Mouse (Mus musculus) heart, adult 11 months (tissue): ENCODE data around the gene Abcc5.
"Not testable (repeated sequence)": the region's sequence is repeated elsewhere in the genome, so short reads cannot be mapped to it uniquely, and the experiment has no call there.

ENCODE experiments used
- DNase-seq: peaks from one replicate; pipeline ENCODE4 v3.0.0; 2022

Gene Abcc5

DNA sequence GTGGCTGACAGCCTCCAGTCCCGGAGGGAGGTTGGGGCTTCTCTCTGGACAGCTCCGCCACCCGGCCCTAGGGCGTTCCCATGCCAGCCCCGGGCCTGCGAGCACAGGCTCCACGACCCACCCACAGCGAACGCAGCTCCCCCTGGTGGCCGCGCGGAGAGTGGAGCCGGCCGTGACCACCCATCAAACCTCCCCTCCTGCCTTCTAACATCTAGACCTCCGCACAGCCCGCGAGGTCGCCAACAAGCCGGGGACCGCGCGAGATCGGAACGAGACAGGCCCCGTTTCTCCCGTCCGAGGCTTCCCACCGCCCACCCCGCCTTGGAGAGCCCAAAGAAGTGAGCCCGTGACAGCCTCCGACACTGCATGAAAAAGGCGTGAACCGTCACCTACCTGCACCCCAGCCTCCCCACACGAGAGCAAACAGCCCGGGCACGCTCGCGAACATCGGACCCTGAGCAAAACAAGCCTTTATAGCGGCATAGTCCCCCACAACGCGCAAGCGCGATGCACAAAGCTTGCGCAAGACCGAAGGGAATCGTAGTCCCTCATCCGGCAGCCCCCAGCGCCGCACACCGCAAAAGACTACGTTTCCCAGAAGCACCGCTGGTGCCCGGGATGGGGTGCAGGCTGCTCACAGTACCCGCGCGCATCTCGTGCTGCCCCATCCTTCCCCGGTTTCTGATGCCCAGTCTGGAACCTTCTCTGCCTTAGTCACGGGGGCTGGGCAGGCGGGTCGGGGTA, at the start of gene Abcc5:
Abcc5 (minus strand) TSS at position 540 of the 744 bp plus-strand sequence.
- DNase-seq = peak; percentile 100

DNA sequence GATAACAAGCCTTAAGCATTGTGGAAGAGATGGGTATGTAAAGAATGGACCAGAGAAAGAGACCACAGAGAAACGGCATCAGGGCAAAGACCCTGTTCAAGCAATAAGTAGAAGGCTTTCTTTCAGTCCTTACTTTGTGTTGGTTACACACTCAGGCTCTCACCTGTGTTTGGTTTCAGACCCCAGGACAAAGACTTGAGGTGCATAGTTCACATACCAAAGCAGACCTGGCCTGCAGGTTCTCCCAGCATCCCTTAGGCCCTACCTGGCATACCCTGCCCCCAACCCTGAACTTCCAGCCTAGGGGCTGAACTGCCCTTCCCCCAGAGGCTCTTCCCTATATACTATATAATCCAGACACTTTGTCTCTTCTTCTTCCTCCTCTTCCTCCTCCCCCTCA, 49.1 kb upstream of the Abcc5 start:
- DNase-seq = peak; percentile 68

DNA sequence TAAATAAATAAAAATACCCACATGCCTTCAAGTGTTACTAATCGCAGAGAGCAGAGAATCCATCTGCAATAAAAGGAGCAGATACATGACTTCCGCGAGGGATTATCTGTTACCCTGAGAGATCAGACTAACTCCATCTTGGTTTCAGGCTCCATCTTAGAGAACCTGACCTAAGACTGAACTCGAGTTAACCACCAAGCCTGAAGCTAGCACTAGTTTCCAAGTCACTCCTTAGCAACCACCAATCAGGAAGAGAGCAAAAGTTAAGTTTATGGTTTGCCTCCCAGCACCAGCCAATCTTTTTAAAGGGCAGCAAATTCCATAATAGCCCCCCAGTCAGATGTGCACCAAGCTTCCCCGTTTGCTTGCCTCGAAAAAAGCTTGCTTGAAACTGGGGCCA, 48.6 kb upstream of the Abcc5 start:
- no peak for DNase-seq

DNA sequence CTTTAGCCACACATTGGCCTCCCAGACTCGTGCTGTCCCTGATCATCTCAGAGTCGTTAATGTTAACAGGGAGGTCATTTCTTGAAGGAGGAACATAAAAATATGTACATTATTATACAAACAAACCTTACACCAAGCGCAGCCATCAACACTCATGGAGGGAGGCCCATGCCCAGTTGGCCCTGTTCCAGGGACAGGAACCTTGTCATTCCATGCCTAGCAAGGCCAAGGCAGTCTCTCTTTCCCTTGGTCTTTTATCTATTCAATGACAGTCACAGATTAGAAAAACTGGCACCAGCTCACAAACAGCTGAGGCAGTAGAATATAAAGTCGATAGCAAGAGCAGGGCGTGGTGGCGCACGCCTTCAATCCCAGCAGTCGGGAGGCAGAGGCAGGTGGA, 48.0 kb upstream of the Abcc5 start:
- peak; percentile 55 for DNase-seq

DNA sequence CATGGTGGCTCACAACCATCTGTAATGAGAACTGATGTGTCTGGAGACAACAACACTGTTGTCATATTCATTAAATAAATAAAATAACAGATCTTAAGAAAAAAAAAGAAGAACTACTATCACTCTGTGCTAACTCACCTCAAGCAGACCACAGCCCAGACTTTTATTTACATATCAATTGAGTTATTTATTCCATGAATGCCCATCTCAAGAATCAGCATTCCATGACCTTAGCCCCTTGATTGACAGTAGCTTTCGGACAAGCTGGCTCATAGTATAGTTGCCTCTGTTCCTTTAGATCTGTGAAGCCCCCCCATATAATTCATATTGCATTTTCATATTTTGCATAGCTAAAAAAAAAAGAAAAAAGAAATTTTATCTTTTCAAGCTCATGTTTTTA, 47.6 kb upstream of the Abcc5 start:
- peak; percentile 21 for DNase-seq

DNA sequence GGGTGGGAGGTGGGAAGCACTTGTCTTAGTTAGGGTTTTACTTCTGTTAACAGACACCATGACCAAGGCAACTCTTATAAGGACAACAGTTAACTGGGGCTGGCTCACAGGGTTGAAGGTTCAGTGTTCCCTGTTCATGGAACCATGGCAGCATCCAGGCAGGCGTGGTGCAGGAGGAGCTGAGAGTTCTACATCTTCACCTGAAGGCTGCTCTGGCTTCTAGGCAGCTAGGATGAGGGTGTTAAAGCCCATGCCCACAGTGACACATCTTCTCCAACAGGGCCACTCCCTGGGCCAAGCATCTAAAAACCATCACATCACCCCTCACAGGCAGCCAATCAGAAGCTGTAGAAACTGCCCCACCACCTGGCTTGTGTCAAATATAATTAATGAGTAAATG, 45.5 kb upstream of the Abcc5 start:
- peak; percentile 63 for DNase-seq

DNA sequence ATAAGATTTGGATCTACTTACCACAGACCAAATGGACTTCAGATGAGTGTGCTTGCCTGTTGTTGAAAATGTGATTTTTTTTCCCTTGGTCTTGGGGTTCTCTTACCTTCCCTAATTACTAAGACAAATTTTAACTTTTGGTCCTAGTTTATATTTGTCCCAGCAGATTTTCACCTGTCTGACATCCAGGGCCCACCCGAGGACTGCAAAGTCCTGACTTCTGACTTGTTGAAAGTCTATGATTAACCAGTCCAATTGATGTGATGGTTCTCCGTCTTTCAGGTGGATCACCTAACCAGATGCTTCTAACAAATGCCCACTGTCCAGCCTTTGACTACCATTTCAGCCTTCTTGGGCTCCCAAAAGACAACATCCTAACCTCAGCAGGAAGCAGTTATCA, 44.8 kb upstream of the Abcc5 start:
- peak; percentile 11 for DNase-seq

DNA sequence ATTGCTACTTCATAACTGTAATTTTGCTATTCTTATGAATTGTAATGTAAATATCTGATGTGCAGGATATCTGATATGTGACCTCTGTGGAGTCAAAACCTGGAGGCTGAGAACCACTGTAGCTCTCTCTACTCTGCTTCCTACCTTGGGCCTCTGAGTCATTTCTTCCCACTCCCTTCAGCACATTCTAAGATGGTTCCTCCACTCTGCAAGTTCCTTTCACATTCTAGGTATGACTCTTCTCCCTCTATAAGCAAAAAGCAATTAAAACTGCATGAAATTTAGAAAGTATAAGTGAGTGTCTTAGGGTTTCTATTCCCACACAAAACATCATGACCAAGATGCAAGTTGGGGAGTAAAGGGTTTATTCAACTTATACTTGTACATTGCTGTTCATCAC, 38.5 kb upstream of the Abcc5 start:
- DNase-seq = peak; percentile 36

DNA sequence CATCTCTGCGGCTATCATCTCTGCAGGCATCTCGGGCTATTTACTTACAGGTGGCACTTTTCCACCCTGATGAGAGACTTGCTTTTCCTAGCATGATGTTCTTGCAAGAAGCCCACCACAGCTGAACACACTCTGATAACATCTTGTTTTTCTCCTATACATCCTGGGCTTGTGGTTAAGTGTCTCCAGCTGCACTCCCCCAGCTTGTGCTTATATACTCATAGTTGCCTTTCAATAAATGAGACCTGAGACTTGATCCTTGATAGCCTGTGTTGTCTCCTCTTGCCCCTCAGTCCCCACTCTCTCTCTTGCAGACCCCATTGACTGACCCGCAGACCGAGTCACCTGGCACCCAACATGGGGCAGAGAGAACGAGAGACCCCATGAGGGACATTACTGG, 32.5 kb upstream of the Abcc5 start:
- DNase-seq = peak; percentile 51

DNA sequence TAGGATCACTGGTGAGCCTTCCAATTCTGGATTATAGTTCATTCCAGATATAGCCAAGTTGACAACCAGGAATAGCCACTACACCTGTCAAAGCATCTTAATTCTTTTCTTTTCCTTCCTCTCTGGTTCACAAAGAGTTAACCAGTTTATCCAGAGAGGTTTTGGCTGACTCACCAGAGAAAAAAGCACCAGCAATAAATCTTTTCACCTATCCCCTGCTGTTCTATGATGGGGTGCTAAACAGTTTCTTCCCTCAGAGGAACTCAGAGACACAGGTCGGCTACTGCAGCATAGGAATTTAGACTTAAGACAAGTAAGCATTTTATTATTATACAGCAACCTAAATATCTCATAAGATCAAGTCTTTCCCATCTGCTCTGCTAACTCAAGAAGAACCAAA, 29.9 kb upstream of the Abcc5 start:
- no peak for DNase-seq

DNA sequence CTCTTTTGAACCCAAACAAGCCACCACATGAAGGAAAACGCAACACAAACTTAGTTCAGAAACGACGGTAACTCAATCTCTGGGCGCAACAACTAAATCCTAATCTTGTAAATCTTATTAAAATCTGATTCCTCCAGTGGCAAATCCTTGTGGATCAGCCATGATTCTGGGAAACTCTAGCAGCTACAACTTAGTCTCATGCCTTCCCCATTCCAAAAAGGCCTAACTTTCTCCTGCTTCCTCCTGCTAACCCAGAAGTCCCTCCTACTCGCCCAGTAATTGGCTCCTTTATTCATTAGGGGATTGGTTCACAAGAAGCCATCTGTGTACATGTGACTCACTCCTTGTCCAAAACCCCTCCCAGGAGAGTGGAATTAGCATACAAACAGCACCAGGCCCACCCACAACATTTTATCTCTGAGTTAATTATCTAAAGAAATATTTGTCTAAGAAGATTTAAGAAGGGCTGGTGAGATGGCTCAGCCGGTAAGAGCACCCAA, 28.0 kb upstream of the Abcc5 start:
- DNase-seq = peak; percentile 14

DNA sequence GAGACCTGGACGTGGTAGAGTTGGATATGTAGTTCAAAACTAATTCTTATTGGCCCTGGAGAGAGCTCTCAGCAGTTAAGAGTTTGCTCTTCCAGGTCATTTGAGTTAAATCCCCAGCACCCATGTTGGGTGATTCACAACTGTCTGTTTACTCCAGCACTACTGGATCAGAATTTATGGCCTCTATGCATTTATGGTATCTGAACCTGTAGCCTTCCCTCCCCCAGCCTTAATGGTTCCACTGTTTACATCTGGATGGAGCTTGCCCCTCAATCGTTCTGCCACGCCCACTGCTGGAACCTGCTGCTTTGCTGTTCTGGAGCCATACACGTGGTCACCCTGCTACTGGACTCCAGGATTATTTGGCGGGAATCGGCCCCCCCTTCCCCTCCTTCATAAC, 25.6 kb upstream of the Abcc5 start:
- peak; percentile 73 for DNase-seq

DNA sequence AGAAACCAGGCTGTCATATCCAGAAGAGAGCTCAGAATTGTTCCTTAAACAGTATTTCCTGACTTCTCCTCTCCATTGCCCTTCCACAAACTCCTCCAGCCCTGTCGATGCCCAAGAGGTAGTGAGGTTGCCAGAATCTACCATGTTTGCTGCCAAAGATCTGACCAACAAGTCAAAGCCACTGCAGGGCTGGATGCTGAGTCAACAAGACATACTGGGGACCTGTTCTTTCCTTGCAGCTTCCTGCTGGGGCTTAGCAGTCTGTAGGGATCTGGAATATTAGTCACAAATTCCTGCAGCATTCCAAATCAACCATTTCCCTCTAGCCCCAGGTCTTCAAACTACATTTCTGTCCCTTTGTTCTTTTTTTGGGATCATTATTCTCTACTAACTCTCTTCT, 19.7 kb upstream of the Abcc5 start:
- peak; percentile 83 for DNase-seq

DNA sequence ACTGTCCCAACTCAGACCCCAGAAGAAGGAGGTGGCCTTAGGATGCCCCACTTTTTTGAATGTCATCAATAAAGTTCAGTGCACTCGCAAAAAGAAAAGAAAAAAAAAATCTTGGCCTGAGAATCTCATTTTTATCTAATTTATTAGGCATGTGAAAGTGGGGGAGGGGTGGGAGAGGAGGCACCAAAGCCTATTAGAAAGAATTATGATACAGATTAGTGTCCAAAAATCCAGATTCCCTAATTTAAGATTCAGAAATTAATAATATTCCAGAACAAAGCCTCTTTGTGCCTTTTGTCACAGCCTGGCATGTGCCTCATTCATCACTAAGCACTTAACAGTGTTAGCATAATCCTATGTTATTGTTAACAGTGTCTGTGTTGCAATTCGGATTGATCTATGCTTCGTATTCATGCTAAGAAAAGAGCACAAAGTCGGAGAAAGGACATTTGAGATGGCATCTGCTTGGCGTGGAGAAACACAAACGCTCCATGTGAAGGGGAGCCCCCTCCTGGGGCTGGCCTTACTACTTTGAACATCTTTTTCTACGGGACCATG, 18.7 kb upstream of the Abcc5 start:
- DNase-seq = no peak

DNA sequence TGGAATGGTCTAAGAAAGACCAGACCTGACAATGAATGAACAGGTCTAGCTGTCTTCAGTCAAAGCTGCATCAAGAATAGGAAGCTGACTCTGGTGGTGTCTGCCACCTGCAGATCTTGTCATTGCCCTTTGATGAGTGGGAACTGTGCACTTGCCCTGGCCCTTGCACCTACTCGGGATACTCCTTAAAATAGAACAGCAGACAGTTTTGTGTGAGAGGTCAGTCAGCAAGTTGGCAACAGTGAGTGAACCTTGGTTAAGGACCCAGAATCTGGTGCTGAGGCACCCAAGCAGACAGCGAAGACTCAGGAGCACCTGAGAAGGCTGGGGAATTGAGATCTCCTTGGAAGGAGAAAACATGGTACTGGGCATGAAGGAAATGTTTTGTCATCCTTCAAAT, 16.7 kb upstream of the Abcc5 start:
- peak; percentile 92 for DNase-seq

DNA sequence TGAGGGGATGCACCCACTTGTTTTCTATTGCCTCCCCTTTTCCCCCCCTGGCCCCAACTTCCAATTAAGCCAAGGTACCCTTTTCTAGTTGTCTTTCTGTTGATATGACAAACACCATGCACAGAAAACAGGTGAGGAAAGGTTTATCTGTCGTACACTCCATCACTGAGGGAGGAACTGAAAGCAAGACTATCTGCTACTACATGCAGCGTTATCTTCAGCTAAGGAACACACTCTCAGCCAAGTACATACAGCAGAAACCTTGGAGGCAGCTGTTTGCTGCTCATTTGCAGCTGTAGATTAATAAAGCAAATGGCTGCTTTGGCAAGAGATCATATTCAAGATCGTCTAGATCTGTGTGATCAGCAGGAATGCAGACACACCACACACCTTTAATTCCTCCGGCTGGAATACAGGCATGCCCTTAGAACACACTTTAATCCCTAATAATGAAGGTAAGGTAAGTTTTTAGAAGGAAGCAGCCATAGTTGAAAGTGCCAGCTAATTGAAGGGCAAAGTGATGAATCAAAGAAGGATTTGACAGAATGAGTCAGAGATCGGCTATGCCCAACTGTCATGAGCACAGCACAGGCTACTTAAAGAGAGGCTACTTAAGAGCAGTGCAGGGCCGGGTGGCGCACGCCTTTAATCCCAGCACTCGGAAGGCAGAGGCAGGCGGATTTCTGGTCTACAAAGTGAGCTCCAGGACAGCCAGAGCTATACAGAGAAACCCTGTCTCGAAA, 12.7 kb upstream of the Abcc5 start:
- DNase-seq = peak; percentile 51

DNA sequence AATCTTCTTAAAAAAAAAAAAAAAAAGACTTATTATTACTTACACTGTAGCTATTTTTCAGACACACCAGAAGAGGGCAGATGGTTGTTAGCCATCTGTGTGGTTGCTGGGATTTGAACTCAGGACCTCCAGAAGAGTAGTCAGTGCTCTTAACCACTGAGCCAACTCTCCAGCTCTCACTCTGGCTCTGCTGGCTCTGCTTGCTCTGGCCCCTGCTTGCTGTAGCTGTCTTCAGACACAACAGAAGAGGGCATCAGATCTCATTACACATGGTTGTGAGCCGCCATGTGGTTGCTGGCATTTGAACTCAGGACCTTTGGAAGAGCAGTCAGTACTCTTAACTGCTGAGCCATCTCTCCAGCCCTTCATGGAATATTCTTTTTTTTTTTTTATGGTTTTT, 11.9 kb upstream of the Abcc5 start:
- DNase-seq = not testable (repeated sequence)

DNA sequence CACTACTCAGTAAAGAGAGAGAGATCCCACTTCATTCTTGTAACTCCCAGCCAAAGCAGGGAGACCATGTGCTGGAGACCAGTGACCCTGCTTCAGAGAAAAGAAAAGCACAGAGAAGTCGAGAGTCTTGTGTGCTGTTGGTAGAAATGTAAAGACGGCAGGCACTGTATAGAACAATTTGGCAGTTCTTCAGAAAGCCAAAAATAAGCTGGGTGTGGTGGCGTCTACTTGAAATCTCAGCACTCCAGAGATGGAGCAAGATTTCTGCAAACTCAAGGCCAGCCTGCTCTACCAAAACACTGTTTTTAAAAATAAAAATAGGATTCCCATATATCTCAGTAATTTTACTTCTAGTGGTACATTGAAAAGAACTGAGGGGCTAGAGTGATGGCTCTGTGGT, 10.1 kb upstream of the Abcc5 start:
- DNase-seq = no peak

DNA sequence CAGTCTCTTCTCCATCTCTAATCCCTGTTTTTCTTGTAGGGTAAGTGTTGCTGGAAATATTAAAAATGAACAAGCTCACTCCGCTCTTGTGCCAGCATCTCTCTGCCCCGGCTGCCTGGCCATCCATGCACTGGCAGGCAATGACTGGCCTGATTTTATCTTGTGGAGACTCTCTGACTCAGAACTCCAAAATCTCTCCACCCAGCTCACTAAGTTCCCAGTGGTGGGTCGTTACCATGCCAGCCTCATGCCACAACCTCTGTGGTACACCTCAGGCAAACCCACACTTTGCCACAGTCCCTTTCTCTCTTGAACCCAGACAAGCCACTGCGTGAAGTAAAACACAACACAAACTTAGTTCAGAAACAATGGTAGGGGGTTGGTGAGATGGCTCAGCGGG, 3.1 kb upstream of the Abcc5 start:
- DNase-seq = peak; percentile 46

DNA sequence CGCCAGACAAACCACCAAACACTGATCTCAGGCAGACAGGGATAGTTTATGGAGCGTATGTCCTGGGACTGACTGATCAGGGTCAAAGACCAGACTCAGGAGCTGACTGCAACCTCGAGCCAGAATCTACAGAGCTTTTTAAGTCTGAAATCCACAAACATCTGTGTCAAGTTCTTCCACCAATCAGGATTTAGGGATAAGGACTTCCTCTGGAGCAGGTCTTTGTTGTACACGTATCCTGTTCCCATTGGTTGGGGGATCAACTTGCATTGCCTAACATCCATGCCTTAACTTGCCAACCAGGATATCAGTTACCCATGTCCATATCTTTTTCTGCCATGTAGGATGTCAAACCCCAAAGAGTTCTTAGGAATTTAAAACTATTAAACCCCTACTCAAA, 1.4 kb upstream of the Abcc5 start:
- peak; percentile 69 for DNase-seq

DNA sequence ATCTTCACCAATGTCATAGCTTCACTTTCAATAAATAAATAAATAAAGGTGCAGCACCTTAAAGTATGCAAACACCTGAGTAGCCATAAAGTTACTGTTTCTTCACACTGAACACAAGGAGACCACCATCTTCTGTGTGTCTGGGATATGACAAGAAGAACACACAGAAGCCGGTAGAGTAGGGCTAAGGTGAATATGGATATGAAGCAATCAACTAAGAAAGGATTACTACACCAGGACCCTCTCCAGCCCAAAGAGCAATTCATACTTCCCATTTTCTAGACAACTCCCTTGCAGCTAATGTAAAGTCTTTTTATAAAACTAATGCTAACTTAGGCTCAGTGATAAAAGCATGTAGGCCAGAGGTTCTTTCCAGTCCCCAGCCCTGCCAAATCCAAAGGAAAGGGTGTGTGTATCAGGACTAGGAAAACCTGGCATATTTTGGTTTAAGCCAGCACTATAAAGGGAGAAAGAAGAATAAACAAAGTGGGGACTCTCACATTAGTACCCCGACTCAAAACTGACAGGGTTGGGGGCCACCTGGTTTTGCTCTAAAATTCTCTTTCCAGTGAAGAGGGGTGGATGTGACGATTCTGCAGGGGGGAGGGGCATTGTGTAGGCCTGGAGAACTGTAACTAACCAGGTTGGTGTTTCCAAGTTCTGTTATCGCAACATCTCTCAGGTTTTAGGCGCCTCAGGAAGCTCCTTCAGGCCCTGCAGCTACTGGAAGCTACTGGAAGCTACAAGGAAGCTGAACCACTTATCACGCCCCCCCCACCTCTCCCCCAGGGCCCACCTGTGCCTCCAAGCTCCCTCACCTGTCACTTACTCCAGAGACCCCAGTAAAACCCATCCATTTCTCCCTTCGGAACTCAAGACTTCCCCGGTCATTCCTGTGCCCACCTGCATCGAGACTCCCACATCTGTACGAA, 1.2 kb downstream of the Abcc5 start:
- DNase-seq = peak; percentile 93

DNA sequence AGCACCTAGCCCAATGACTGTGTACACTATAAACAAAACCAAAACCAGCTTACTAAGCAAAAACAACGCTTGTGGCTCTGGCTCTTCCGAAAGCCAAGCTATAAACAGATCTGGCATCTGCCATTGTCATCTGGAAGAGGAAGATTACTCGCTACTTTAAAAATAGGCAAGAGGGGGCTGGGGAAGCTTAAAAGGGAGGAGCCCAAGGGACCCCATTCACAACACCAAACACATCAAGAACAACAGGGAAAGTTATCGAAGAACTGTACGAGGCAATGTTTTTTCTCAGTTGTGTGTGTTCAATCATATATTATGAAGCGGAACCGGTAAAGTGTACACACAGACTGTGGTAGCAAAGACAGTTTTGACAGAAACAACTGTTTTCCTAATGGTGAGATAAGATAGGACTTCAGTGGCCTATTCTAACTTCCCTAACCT, 1.9 kb downstream of the Abcc5 start:
- DNase-seq = peak; percentile 92
